Mouse (Mus musculus) brown adipose tissue, adult 24 weeks (tissue): ENCODE measurements around the gene Samd7. TPM values are rescaled to one million over a fixed set of nuclear protein-coding genes. Genes with fewer than 3 reads are reported as not detected.

Source experiments
- H3K27ac ChIP-seq: fragments of 200-500 bp; replicated peaks from 2 replicates; pipeline ENCODE4 v1.5.1; 2012; ENCODE audit warnings: low read depth, mild to moderate bottlenecking, low read length
- H3K4me1 ChIP-seq: fragments of 200-500 bp; 2 replicates; pipeline ENCODE4 v1.6.1; 2012; ENCODE audit warnings: low read length, mixed read lengths; ENCODE audit not compliant: control insufficient read depth, insufficient read depth, insufficient read length
- H3K4me3 ChIP-seq: fragments of 200-500 bp; 2 replicates; pipeline ENCODE4 v1.5.1; 2012; ENCODE audit warnings: low read depth, mild to moderate bottlenecking, low read length, moderate library complexity; ENCODE audit not compliant: insufficient read depth
- polyA plus RNA-seq: library from polyadenylated mRNA; stranded (reverse); fragments of >200 nt; gene quantifications from 2 replicates; pipeline ENCODE4 v1.2.4, GENCODE M21; 2012; ENCODE audit not compliant: missing spikeins, insufficient read depth, insufficient read length

The Samd7 gene
- polyA plus RNA-seq, 1 experiment, result not detected

DNA sequence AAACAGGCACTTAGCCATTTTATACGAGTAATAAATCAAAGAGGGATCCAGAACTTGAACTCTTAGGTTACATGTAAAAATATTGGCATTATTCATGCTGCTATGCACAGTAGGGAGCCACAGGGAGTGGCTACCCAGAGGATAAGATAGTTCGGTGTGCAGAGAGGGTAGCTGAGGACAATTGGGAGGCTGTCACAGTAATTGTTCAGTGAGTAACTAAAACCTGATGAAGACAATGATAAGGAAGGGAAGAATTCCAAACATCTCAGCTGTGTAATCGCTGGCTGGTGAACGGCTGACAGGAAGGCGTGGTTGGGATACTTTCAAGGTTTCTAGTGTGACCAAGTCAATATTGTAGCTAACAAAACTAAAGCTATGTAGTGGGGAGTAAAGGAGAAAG lies 42.4 kb downstream of the Samd7 start:
- Histone ChIP-seq H3K27ac (no peak overlapping the region), H3K4me3 (no peak overlapping the region), H3K4me1 (no peaks in the 10 kb centered on the region)

DNA sequence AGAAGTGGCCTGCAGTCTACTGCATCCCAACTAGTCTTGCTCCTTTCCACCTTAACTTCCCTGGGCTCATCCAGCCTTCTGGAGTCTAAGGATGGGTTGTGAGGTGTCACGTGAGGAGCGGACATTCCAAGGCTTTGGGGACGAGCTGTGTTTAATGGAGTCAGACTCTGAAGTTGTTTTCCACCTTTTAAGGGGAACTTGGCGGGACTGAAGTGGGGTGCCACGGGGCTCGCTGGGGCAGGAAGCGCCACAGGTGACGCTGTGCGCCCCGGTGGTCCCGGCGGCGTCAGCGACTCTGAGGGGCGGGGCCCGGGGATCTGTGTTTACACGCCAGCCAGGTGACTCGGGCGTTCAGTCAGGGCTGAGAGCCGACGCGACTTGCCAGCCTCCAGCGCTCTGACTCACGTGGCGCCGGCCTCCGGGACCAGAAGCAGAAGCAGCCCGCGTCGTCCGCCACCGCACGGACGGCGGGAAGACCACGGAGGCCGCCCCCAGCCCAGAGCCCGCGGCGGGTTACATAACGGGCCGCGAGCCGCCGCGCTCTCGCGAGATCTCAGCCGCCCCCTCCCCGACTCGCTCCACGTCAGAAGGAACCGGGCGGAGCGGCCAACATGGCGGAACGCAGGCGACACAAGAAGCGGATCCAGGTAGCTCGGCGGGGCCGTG lies 46.8 kb downstream of the Samd7 start, which contains the start of gene Sec62:
Gene Sec62 (plus strand): TSS at position 139 of the 666 bp plus-strand sequence.
- peak within 1 kb of the TSS; percentile 99 for H3K27ac ChIP-seq
- H3K4me1 ChIP-seq, result peaks cover 3% of the 10 kb centered on the region
- peak within 1 kb of the TSS; percentile 79 for H3K4me3 ChIP-seq

DNA sequence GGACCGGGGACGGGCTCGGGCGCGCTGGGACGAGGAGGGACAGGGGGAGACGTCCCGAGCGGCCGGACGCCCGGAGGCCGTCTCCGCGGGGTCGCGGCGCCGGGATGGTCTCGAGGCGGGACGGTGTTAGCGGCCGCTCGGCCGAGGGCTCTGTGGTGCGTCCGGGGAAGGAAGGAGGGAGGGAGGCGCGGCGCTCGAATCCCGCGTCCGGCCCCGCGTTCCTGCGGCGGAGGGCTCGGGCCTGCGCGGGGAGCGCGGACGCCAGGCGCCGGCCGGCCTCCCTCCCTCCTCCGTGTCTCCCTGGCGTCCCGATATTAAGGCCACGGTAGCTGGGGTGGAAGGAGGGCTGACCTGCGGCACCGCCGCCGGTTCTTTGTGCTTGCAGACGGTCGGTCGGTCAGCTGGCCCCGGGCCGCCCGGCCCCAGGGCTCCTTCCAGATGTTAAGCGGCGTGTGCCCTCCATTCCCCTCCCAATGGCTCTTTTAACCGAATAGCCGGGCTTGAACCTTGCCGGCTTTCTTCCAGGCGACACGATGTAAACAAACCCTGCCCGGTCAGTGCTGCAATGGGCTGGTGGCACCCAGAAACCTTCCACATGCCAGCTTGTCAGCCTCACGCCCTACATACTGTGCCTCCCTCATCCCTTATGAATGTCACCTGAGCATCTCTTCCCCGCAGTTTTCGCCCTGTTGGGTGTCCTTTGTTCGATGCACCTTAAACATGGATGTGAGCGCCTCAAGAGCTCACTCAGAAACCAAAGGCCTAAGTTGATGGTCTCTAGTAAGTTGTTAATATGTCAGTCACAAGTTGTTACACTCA lies 47.5 kb downstream of the Samd7 start:
- Histone ChIP-seq H3K4me3 (peak overlapping the region; percentile 79), H3K4me1 (peaks cover 3% of the 10 kb centered on the region), H3K27ac (peak overlapping the region; percentile 99)

DNA sequence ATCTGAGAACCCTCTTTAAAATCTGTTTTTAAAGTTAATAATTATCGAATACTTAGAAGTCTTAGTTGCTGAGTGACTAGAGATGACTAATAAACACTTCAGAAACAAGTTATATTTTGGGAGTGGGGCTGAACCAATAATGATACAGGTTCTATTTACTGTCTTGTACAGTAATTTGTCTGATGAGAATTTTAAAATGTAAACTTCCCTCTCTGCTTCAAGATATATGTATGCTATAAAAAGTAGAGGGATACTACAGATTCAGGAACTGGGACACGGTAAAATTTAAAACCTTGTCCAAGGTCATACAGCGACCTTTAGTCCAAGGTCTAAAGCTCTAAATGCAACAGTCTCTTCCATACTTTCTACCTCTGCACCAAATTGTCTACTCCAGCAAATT lies 56.1 kb downstream of the Samd7 start:
- no peak overlapping the region for H3K27ac ChIP-seq
- no peak overlapping the region for H3K4me3 ChIP-seq
- no peaks in the 10 kb centered on the region; the same call in 1 of the 2 replicates for H3K4me1 ChIP-seq

DNA sequence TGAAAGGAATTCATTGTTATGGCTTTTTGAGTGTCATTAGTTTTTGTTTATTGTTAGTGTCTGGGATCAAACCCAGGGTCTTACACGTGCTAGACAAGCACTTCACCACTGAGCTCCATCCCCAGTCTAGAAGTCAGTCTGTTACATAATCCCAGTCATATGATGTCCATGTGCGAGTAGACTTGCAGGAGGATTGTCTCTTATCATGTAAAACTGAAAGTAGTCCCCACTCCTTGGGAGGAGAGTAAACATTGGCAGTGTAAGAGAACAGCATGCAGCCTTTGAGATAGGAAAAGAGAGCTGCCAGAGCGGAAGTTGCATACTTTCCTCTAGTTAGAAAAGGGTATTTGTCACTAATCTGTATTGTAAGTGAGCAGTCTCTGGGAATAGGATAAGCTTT lies 66.8 kb downstream of the Samd7 start:
- Histone ChIP-seq H3K4me3 (no peak overlapping the region), H3K27ac (no peak overlapping the region)

More for the DNA sequence above, 66.8 kb downstream of the Samd7 start:
- no peaks in the 10 kb centered on the region for H3K4me1 ChIP-seq

Other genes with a start within 250 kb of the Samd7 start
- gene Mecom, start 198.3 kb upstream of the Samd7 start, polyA plus RNA-seq, result 6.1 and 9.2 TPM in 2 replicates
- not detected in 2 replicates for gene Actrt3, start 146.4 kb upstream of the Samd7 start, polyA plus RNA-seq
- gene Mynn, start 144.2 kb upstream of the Samd7 start, polyA plus RNA-seq, result 7.3 and 11.2 TPM in 2 replicates
- gene Lrriq4, start 101.8 kb upstream of the Samd7 start, polyA plus RNA-seq, result not detected in 2 replicates
- gene Lrrc34, start 98.4 kb upstream of the Samd7 start, polyA plus RNA-seq, result not detected in 2 replicates
- not detected in 2 replicates for gene Lrrc31, start 46.5 kb upstream of the Samd7 start, polyA plus RNA-seq
- gene Sec62, start 46.6 kb downstream of the Samd7 start, polyA plus RNA-seq, result 70.6 and 78.5 TPM in 2 replicates
- gene Gpr160, start 109.7 kb downstream of the Samd7 start, polyA plus RNA-seq, result 5.2 and 11.9 TPM in 2 replicates
- 5.4 and 8.6 TPM in 2 replicates for gene Phc3, start 223.1 kb downstream of the Samd7 start, polyA plus RNA-seq
- gene Prkci, start 249.5 kb downstream of the Samd7 start, polyA plus RNA-seq, result 15.9 and 42.5 TPM in 2 replicates